Mouse (Mus musculus): ENCODE data around the gene Hnrnpul2. TPM values are rescaled to one million over a fixed set of nuclear protein-coding genes. Genes with fewer than 3 reads are reported as not detected.

Gene Hnrnpul2
- total and polyA plus RNA-seq, 3 experiments = 39.4 to 174 (median 106) TPM

GRCm38 (mm10) chr19:8844371-8845129, 24.7 kb downstream of the Hnrnpul2 start:
- peaks cover 0 to 2% of the 10 kb centered on the region in 2 experiments; a peak in 3 of 4 replicates for H3K36me3 ChIP-seq (ENCODE audit: control insufficient read depth in 1 of 2, insufficient read depth in 2 of 2, low read length in 2 of 2)
- H3K27ac ChIP-seq (ENCODE audit: control insufficient read depth, low read depth, low read length) = no peak overlapping the region
- H3K9ac ChIP-seq (ENCODE audit: control insufficient read depth, low read depth, low read length, poor library complexity, severe bottlenecking) = no peak overlapping the region
- peak; percentile 83 for DNase-seq (ENCODE audit: low read depth, low spot score)
- peaks cover 3 to 5% of the 10 kb centered on the region in 2 experiments for H3K4me1 ChIP-seq (ENCODE audit: control insufficient read depth in 1 of 2, insufficient read depth in 2 of 2, low read length in 2 of 2)
- H3K4me3 ChIP-seq (ENCODE audit: control insufficient read depth in 1 of 2, insufficient read depth in 1 of 2, low read depth in 2 of 2, low read length in 2 of 2) = no peak overlapping the region
- H3K27me3 ChIP-seq (ENCODE audit: control insufficient read depth in 1 of 2, insufficient read depth in 2 of 2, low read length in 2 of 2) = no peaks in the 10 kb centered on the region
- no peaks in the 10 kb centered on the region; the same call in 1 of the 2 replicates for H3K79me2 ChIP-seq (ENCODE audit: control insufficient read depth, insufficient read depth, low read length, poor library complexity)
- no peaks in the 10 kb centered on the region for H3K9me3 ChIP-seq (replicated peaks; ENCODE audit: insufficient read depth, low read length)
- TF ChIP-seq ETS1 (IDR thresholded peaks at IDR 0.05; ENCODE audit: low read depth, low read length) (no peak), ZKSCAN1 (IDR thresholded peaks at IDR 0.05; ENCODE audit: low read depth, low read length) (no peak), TBP (IDR thresholded peaks at IDR 0.05; ENCODE audit: low read depth, low read length) (no peak), E2F4 (IDR thresholded peaks at IDR 0.05; ENCODE audit: borderline replicate concordance, low read depth, low read length) (no peak), MXI1 (IDR thresholded peaks at IDR 0.05; ENCODE audit: low read depth, low read length) (no peak), GATA1 (IDR thresholded peaks at IDR 0.05; ENCODE audit: low read depth, low read length) (no peak), ELF1 (IDR thresholded peaks at IDR 0.05; ENCODE audit: low read depth, low read length) (no peak), NRF1 (IDR thresholded peaks at IDR 0.05; ENCODE audit: insufficient read depth, low read depth, low read length, poor library complexity, severe bottlenecking) (no peak), POLR2AphosphoS5 (IDR thresholded peaks at IDR 0.05; ENCODE audit: borderline replicate concordance, low read depth, low read length) (no peak), UBTF (IDR thresholded peaks at IDR 0.05; ENCODE audit: borderline replicate concordance, insufficient read depth, low read depth, low read length) (no peak), JUND (IDR thresholded peaks at IDR 0.05; ENCODE audit: low read depth, low read length) (no peak), TCF12 (IDR thresholded peaks at IDR 0.05; ENCODE audit: low read depth, low read length) (no peak), MYB (IDR thresholded peaks at IDR 0.05; ENCODE audit: low read depth, low read length) (no peak), ZNF384 (IDR thresholded peaks at IDR 0.05; ENCODE audit: low read depth, low read length) (peak; percentile 82), KAT2A (conservative IDR thresholded peaks at IDR 0.05; ENCODE audit: low read depth, low read length) (no peak), BHLHE40 (IDR thresholded peaks at IDR 0.05; ENCODE audit: borderline replicate concordance, low read depth, low read length) (no peak), GABPA (IDR thresholded peaks at IDR 0.05; ENCODE audit: low read depth, low read length) (no peak), USF2 (IDR thresholded peaks at IDR 0.05; ENCODE audit: borderline replicate concordance in 1 of 2, insufficient read depth in 1 of 2, low read depth in 1 of 2, low read length in 2 of 2) (no peak), USF1 (IDR thresholded peaks at IDR 0.05; ENCODE audit: low read depth, low read length) (no peak), MYC (IDR thresholded peaks at IDR 0.05; ENCODE audit: low read depth, low read length) (no peak), POLR2A (IDR thresholded peaks at IDR 0.05; ENCODE audit: control insufficient read depth in 1 of 2, insufficient read depth in 1 of 2, low read depth in 1 of 2, low read length in 2 of 2, poor library complexity in 1 of 2) (no peak), MAFK (IDR thresholded peaks at IDR 0.05; ENCODE audit: borderline replicate concordance, low read depth, low read length) (no peak), MAZ (IDR thresholded peaks at IDR 0.05; ENCODE audit: low read depth, low read length) (no peak), POLR2AphosphoS2 (IDR thresholded peaks at IDR 0.05; ENCODE audit: low read length) (no peak), CHD2 (IDR thresholded peaks at IDR 0.05; ENCODE audit: low read length) (no peak), NELFE (IDR thresholded peaks at IDR 0.05; ENCODE audit: low read depth, low read length) (no peak), ZMIZ1 (IDR thresholded peaks at IDR 0.05; ENCODE audit: low read depth, low read length) (no peak), SIN3A (IDR thresholded peaks at IDR 0.05; ENCODE audit: low read length) (peak; percentile 51; the same call in 1 of the 2 replicates), CTCF (IDR thresholded peaks at IDR 0.05 in 2 of 3, conservative IDR thresholded peaks at IDR 0.05 in 1 of 3; ENCODE audit: control insufficient read depth in 1 of 3, insufficient read depth in 1 of 3, low read depth in 2 of 3, low read length in 3 of 3, poor library complexity in 1 of 3, severe bottlenecking in 1 of 3) (peak; percentile 62 to 84 (median 74)), MEF2A (IDR thresholded peaks at IDR 0.05; ENCODE audit: extremely low read depth, insufficient replicate concordance, low read depth, low read length, poor library complexity, severe bottlenecking) (no peak), RCOR1 (IDR thresholded peaks at IDR 0.05; ENCODE audit: low read depth, low read length) (no peak), EP300 (IDR thresholded peaks at IDR 0.05; ENCODE audit: low read depth in 1 of 2, low read length in 2 of 2) (no peak), RAD21 (IDR thresholded peaks at IDR 0.05; ENCODE audit: low read depth, low read length) (peak; percentile 80), CHD1 (IDR thresholded peaks at IDR 0.05; ENCODE audit: low read depth, low read length) (no peak), SMC3 (IDR thresholded peaks at IDR 0.05; ENCODE audit: low read depth, low read length) (peak; percentile 73), TAL1 (IDR thresholded peaks at IDR 0.05; ENCODE audit: low read length) (no peak)
